Mouse (Mus musculus) E14TG2a.4 (cell line): ENCODE measurements at regions not wholly inside any gene's neighbourhood (a gene's known extent, or its start where the extent isn't known, plus 50 kb on each side); places are given as distances from the start of the nearest gene placed in this dataset.

ENCODE experiments used
- CTCF ChIP-seq: conservative IDR thresholded peaks from 2 replicates; pipeline ENCODE4 v1.5.1; 2014; ENCODE audit warnings: low read length
- NANOG ChIP-seq: IDR thresholded peaks from 2 replicates; pipeline ENCODE4 v1.6.1; 2014; ENCODE audit warnings: borderline replicate concordance, low read length, mixed read lengths
- POU5F1 ChIP-seq: IDR thresholded peaks from 2 replicates; pipeline ENCODE4 v1.6.1; 2014; ENCODE audit warnings: low read length, borderline replicate concordance

- TF ChIP-seq CTCF: no peak
- TF ChIP-seq POU5F1: no peak
- TF ChIP-seq NANOG: no peak
Observed at GRCm38 (mm10) chr16:27962811-27963210, 574.1 kb downstream of the Ccdc50 start.
